Mouse (Mus musculus) hindbrain, embryonic 12.5 days (tissue): ENCODE measurements around the gene Scnn1b. TPM values are rescaled to one million over a fixed set of nuclear protein-coding genes. Genes with fewer than 3 reads are reported as not detected.

Experiments used
- ATAC-seq: fragments of 200-750 bp; cut with Nextera tagmentation; 2 replicates; pipeline ENCODE4 v1.8.0; 2017; ENCODE audit warnings: moderate TSS enrichment; ENCODE audit not compliant: low FRiP score
- H3K27ac ChIP-seq: fragments of 300-500 bp; sonication (generic); 2 replicates; pipeline ENCODE4 v1.5.1; 2016; ENCODE audit warnings: mild to moderate bottlenecking
- H3K27me3 ChIP-seq: fragments of 300-500 bp; sonication (generic); 2 replicates; pipeline ENCODE4 v1.6.1; 2016; ENCODE audit warnings: mild to moderate bottlenecking
- H3K36me3 ChIP-seq: fragments of 300-500 bp; sonication (generic); 2 replicates; pipeline ENCODE4 v1.6.1; 2016; ENCODE audit warnings: mild to moderate bottlenecking
- H3K4me1 ChIP-seq: fragments of 300-500 bp; sonication (generic); 2 replicates; pipeline ENCODE4 v1.6.1; 2016
- H3K4me2 ChIP-seq: fragments of 300-500 bp; sonication (generic); replicated peaks from 2 replicates; pipeline ENCODE4 v1.6.1; 2016; ENCODE audit warnings: mild to moderate bottlenecking
- H3K4me3 ChIP-seq: fragments of 300-500 bp; sonication (generic); 2 replicates; pipeline ENCODE4 v1.5.1; 2016; ENCODE audit warnings: mild to moderate bottlenecking
- H3K9ac ChIP-seq: fragments of 300-500 bp; sonication (generic); 2 replicates; pipeline ENCODE4 v1.6.1; 2016; ENCODE audit warnings: mild to moderate bottlenecking, moderate library complexity
- H3K9me3 ChIP-seq: fragments of 300-500 bp; sonication (generic); replicated peaks from 2 replicates; pipeline ENCODE4 v1.6.1; 2016; ENCODE audit warnings: mild to moderate bottlenecking
- WGBS: fragments of 180-500 bp; shearing (Covaris S2); methylation state at CpG from one replicate; pipeline ENCODE4 v1.1.7; 2016; 5-methylcytosine and 5-hydroxymethylcytosine counted together
- polyA plus RNA-seq: library from polyadenylated mRNA; unstranded; fragments of >200 nt; fragmentation: Nextera tagmentation; extraction: Ambion mirVana; gene quantifications from 2 replicates; pipeline ENCODE4 v1.2.1, GENCODE M21; 2016

The Scnn1b gene
- polyA plus RNA-seq, 1 experiment from 2014 or later: 0.14 TPM

- Histone ChIP-seq H3K27ac (no peak overlapping the region), H3K36me3 (no peaks in the 10 kb centered on the region), H3K9ac (no peak overlapping the region), H3K4me1 (0 out of 2 replicates have a peak, but pooled peaks cover 3% of the 10 kb centered on the region), H3K9me3 (no peaks in the 10 kb centered on the region), H3K27me3 (no peaks in the 10 kb centered on the region), H3K4me3 (no peak overlapping the region), H3K4me2 (no peak overlapping the region)
- WGBS: 48% methylated on average over 3 of the region's 3 CpGs
- ATAC-seq: no peak
These were observed 9.2 kb downstream of the Scnn1b start for GRCm38 (mm10) chr7:121873998-121874397.

- Histone ChIP-seq H3K36me3 (no peaks in the 10 kb centered on the region), H3K9me3 (no peaks in the 10 kb centered on the region), H3K4me2 (no peak overlapping the region), H3K4me1 (0 out of 2 replicates have a peak, but pooled peaks cover 3% of the 10 kb centered on the region), H3K27ac (no peak overlapping the region), H3K27me3 (no peaks in the 10 kb centered on the region), H3K9ac (no peak overlapping the region), H3K4me3 (no peak overlapping the region)
- ATAC-seq: no peak
- 88% methylated on average over 7 of the region's 7 CpGs for WGBS
These were observed 9.9 kb downstream of the Scnn1b start for GRCm38 (mm10) chr7:121874784-121875183.

GRCm38 (mm10) chr7:121880246-121880645 lies 15.4 kb downstream of the Scnn1b start:
- Histone ChIP-seq H3K9ac (no peak overlapping the region), H3K4me1 (no peaks in the 10 kb centered on the region), H3K36me3 (no peaks in the 10 kb centered on the region), H3K4me2 (no peak overlapping the region), H3K9me3 (no peaks in the 10 kb centered on the region), H3K27ac (no peak overlapping the region), H3K27me3 (no peaks in the 10 kb centered on the region), H3K4me3 (no peak overlapping the region)
- ATAC-seq: no peak
- 88% methylated on average over 4 of the region's 4 CpGs for WGBS

GRCm38 (mm10) chr7:121890636-121891360 lies 26.0 kb downstream of the Scnn1b start:
- Histone ChIP-seq H3K27ac (no peak overlapping the region), H3K27me3 (no peaks in the 10 kb centered on the region), H3K36me3 (no peaks in the 10 kb centered on the region), H3K9ac (no peak overlapping the region), H3K4me1 (no peaks in the 10 kb centered on the region), H3K4me2 (no peak overlapping the region), H3K4me3 (no peak overlapping the region), H3K9me3 (no peaks in the 10 kb centered on the region)
- 89% methylated on average over 13 of the region's 13 CpGs for WGBS
- ATAC-seq: no peak

GRCm38 (mm10) chr7:121896689-121897088 lies 31.9 kb downstream of the Scnn1b start:
- H3K4me2 ChIP-seq: no peak overlapping the region
- H3K27ac ChIP-seq: no peak overlapping the region
- 0 out of 2 replicates have a peak, but pooled peaks cover 2% of the 10 kb centered on the region for H3K27me3 ChIP-seq
- peaks cover 5% of the 10 kb centered on the region; the same call in 1 of the 2 replicates for H3K4me1 ChIP-seq
- H3K9me3 ChIP-seq: no peaks in the 10 kb centered on the region
- no peak overlapping the region for H3K4me3 ChIP-seq
- H3K36me3 ChIP-seq: no peaks in the 10 kb centered on the region
- no peak for ATAC-seq
- 38% methylated on average over 6 of the region's 6 CpGs for WGBS
- no peak overlapping the region for H3K9ac ChIP-seq

- peaks cover 5% of the 10 kb centered on the region; the same call in 1 of the 2 replicates for H3K4me1 ChIP-seq
- 0 out of 2 replicates have a peak, but pooled peaks have one; percentile 6 for ATAC-seq
- H3K36me3 ChIP-seq: no peaks in the 10 kb centered on the region
- no peak overlapping the region for H3K4me3 ChIP-seq
- H3K9ac ChIP-seq: no peak overlapping the region
- H3K9me3 ChIP-seq: no peaks in the 10 kb centered on the region
- H3K27me3 ChIP-seq: 0 out of 2 replicates have a peak, but pooled peaks cover 2% of the 10 kb centered on the region
- H3K4me2 ChIP-seq: peak overlapping the region; percentile 34
- no peak overlapping the region for H3K27ac ChIP-seq
- 14% methylated on average over 14 of the region's 14 CpGs for WGBS
These were observed 34.5 kb downstream of the Scnn1b start for GRCm38 (mm10) chr7:121899311-121899710.

- Histone ChIP-seq H3K27me3 (0 out of 2 replicates have a peak, but pooled peaks cover 2% of the 10 kb centered on the region), H3K9ac (no peak overlapping the region), H3K27ac (no peak overlapping the region), H3K9me3 (no peaks in the 10 kb centered on the region), H3K4me1 (peaks cover 5% of the 10 kb centered on the region; the same call in 1 of the 2 replicates), H3K4me3 (no peak overlapping the region), H3K4me2 (peak overlapping the region; percentile 34), H3K36me3 (no peaks in the 10 kb centered on the region)
- ATAC-seq: no peak
- WGBS: 5% methylated on average over 7 of the region's 7 CpGs
These were observed 35.1 kb downstream of the Scnn1b start for GRCm38 (mm10) chr7:121899940-121900339.

- H3K36me3 ChIP-seq: no peaks in the 10 kb centered on the region
These were observed 38.0 kb downstream of the Scnn1b start for GRCm38 (mm10) chr7:121902757-121903411.

GRCm38 (mm10) chr7:121906879-121907278 lies 42.0 kb downstream of the Scnn1b start:
- H3K9ac ChIP-seq: no peak overlapping the region
- H3K4me2 ChIP-seq: no peak overlapping the region
- no peak for ATAC-seq
- H3K36me3 ChIP-seq: no peaks in the 10 kb centered on the region
- no peaks in the 10 kb centered on the region; the same call in 1 of the 2 replicates for H3K27me3 ChIP-seq
- H3K9me3 ChIP-seq: no peaks in the 10 kb centered on the region
- no peak overlapping the region for H3K4me3 ChIP-seq
- WGBS: 83% methylated on average over 4 of the region's 4 CpGs
- no peak overlapping the region for H3K27ac ChIP-seq
- H3K4me1 ChIP-seq: no peaks in the 10 kb centered on the region

More at GRCm38 (mm10) chr7:121902757-121903411, 38.0 kb downstream of the Scnn1b start:
- no peak for ATAC-seq
- Histone ChIP-seq H3K4me2 (no peak overlapping the region), H3K9me3 (no peaks in the 10 kb centered on the region), H3K27ac (no peak overlapping the region), H3K4me1 (peaks cover 5% of the 10 kb centered on the region; the same call in 1 of the 2 replicates), H3K27me3 (no peaks in the 10 kb centered on the region; the same call in 1 of the 2 replicates), H3K4me3 (no peak overlapping the region), H3K9ac (no peak overlapping the region)
- WGBS: 84% methylated on average over 7 of the region's 8 CpGs

- Histone ChIP-seq H3K4me1 (no peaks in the 10 kb centered on the region), H3K27ac (no peak overlapping the region), H3K27me3 (no peaks in the 10 kb centered on the region), H3K4me2 (no peak overlapping the region), H3K4me3 (no peak overlapping the region), H3K9ac (no peak overlapping the region), H3K36me3 (no peaks in the 10 kb centered on the region), H3K9me3 (no peaks in the 10 kb centered on the region)
- 78% methylated on average over 8 of the region's 8 CpGs for WGBS
- ATAC-seq: no peak
These were observed 47.4 kb downstream of the Scnn1b start for GRCm38 (mm10) chr7:121912250-121912649.

GRCm38 (mm10) chr7:121913944-121914343 lies 49.1 kb downstream of the Scnn1b start:
- ATAC-seq: no peak
- no peak overlapping the region for H3K27ac ChIP-seq
- H3K4me2 ChIP-seq: no peak overlapping the region
- H3K4me3 ChIP-seq: no peak overlapping the region
- 82% methylated on average over 6 of the region's 6 CpGs for WGBS
- H3K9ac ChIP-seq: no peak overlapping the region
- no peaks in the 10 kb centered on the region for H3K27me3 ChIP-seq
- no peaks in the 10 kb centered on the region for H3K4me1 ChIP-seq
- no peaks in the 10 kb centered on the region for H3K9me3 ChIP-seq
- no peaks in the 10 kb centered on the region for H3K36me3 ChIP-seq

- Histone ChIP-seq H3K4me3 (no peak overlapping the region), H3K4me2 (no peak overlapping the region), H3K27me3 (no peaks in the 10 kb centered on the region), H3K36me3 (peaks cover 38% of the 10 kb centered on the region), H3K9ac (no peak overlapping the region), H3K4me1 (no peaks in the 10 kb centered on the region), H3K27ac (no peak overlapping the region), H3K9me3 (no peaks in the 10 kb centered on the region)
- 97% methylated on average over 7 of the region's 7 CpGs for WGBS
- no peak for ATAC-seq
These were observed 59.5 kb downstream of the Scnn1b start for GRCm38 (mm10) chr7:121924361-121924760.
